ENCODE assay signal across 16 mouse cellular contexts in the genomic region with DNA sequence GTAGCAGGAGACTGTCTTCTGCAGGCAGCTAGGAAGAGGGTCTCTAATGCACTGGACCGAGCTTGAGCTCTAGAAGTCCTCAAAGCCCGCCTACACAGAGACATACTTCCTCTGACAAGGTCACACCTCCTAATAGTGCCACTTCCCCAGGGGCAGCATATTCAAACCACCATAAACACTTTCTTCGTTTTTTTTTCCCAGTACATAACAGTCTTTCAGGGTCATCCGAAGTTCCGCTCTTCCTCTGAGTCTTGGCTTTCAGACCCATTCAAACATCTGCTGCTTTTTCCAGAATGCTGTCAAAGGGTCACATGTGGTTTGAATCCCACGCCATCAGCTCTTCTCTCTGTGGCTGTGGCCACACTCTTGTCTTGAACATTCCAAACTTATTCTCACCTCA.
DNase-seq lines count a peak whose midpoint lies in the region; ATAC-seq and TF ChIP-seq lines count a peak whose summit lies in the region.
"Had no signal": no experiment of that assay in that cellular context is flagged by ENCODE, and none has a peak within 500 bp of the region (broad histone marks: within the 10 kb centered on the region; RNA-seq: fewer than 3 reads in every experiment).

No protein-coding gene starts in this region.

- 0 out of 2 replicates have a peak, but pooled peaks have one; percentile 11 for ATAC-seq in stomach, embryonic 15.5 days (ENCODE audit: insufficient read depth, low FRiP score, low read depth)
- no peak for ATAC-seq in stomach, postnatal 0 days (ENCODE audit: low FRiP score, low TSS enrichment)
- ATAC-seq: inflammation-experienced regulatory T-cells, adult 6 months; liver, embryonic 12.5 days had no signal

- H3K9me3 ChIP-seq in stomach, embryonic 15.5 days = no peaks in the 10 kb centered on the region
- no peaks in the 10 kb centered on the region for H3K9me3 ChIP-seq in stomach, postnatal 0 days (ENCODE audit: control insufficient read depth, low read length)
- H3K9me3 ChIP-seq: hindbrain, embryonic 12.5 days; liver, embryonic 12.5 days; midbrain, embryonic 12.5 days had no signal

- no peaks in the 10 kb centered on the region for H3K27me3 ChIP-seq in stomach, embryonic 15.5 days (replicated peaks)
- H3K27me3 ChIP-seq in stomach, postnatal 0 days (ENCODE audit: control insufficient read depth, insufficient read depth, low read length) = no peaks in the 10 kb centered on the region
- H3K27me3 ChIP-seq: CH12.LX; hindbrain, embryonic 12.5 days; liver, embryonic 12.5 days; midbrain, embryonic 12.5 days had no signal

- peak overlapping the region; percentile 13; the same call in 1 of the 2 replicates for H3K27ac ChIP-seq in gastrocnemius, adult 2 months
- H3K27ac ChIP-seq in stomach, embryonic 15.5 days = no peak overlapping the region
- H3K27ac ChIP-seq in stomach, postnatal 0 days (replicated peaks) = no peak overlapping the region
- H3K27ac ChIP-seq: liver, embryonic 12.5 days; midbrain, embryonic 12.5 days had no signal

- H3K4me2 ChIP-seq in stomach, embryonic 15.5 days = no peak overlapping the region
- no peak overlapping the region for H3K4me2 ChIP-seq in stomach, postnatal 0 days (replicated peaks; ENCODE audit: low read depth)
- H3K4me2 ChIP-seq: hindbrain, embryonic 12.5 days; liver, embryonic 12.5 days; midbrain, embryonic 12.5 days had no signal

- peaks cover 17% of the 10 kb centered on the region for H3K4me1 ChIP-seq in stomach, embryonic 15.5 days
- H3K4me1 ChIP-seq in stomach, postnatal 0 days (replicated peaks; ENCODE audit: control insufficient read depth, insufficient read depth) = peaks cover 6% of the 10 kb centered on the region; the same call in 1 of the 2 replicates

- H3K9ac ChIP-seq in stomach, embryonic 15.5 days = no peak overlapping the region
- no peak overlapping the region for H3K9ac ChIP-seq in stomach, postnatal 0 days (ENCODE audit: low read length)
- H3K9ac ChIP-seq: hindbrain, embryonic 12.5 days; liver, embryonic 12.5 days; midbrain, embryonic 12.5 days had no signal

- H3K36me3 ChIP-seq in stomach, embryonic 15.5 days = no peaks in the 10 kb centered on the region
- H3K36me3 ChIP-seq in stomach, postnatal 0 days (ENCODE audit: control insufficient read depth, insufficient read depth, low read length) = peaks cover 2% of the 10 kb centered on the region; the same call in 1 of the 2 replicates
- H3K36me3 ChIP-seq: hindbrain, embryonic 12.5 days; liver, embryonic 12.5 days had no signal

- WGBS in stomach, embryonic 15.5 days = 42% methylated on average over 6 of the region's 6 CpGs
- 57% methylated on average over 6 of the region's 6 CpGs for WGBS in stomach, postnatal 0 days

- DNase-seq in gastrocnemius, adult 2 months = no peak
- DNase-seq in gastrocnemius, postnatal 10 days = no peak
- peak; percentile 33 for DNase-seq in kidney, adult 9 months
- no peak for DNase-seq in kidney, postnatal 25 days
- DNase-seq in stomach, postnatal 0 days (ENCODE audit: low spot score) = no peak
- DNase-seq in lung, postnatal 36 days = peak; percentile 55
- DNase-seq in thymus, adult 18-20 months = no peak
- DNase-seq: cerebellum, adult 9-11 months; gastrocnemius, postnatal 14 days; left cerebral cortex, postnatal 4 days had no signal

- intact Hi-C loops in gastrocnemius, adult 2 months (cut with DNase I) = no loop called here

- no peak for TF ChIP-seq EP300 in stomach, postnatal 0 days (optimal IDR thresholded peaks at IDR 0.05)

- no peak overlapping the region for H3K4me3 ChIP-seq in gastrocnemius, adult 2 months
- no peak overlapping the region for H3K4me3 ChIP-seq in stomach, embryonic 15.5 days (replicated peaks)
- no peak overlapping the region for H3K4me3 ChIP-seq in stomach, postnatal 0 days (ENCODE audit: low read depth, low read length)
- H3K4me3 ChIP-seq: hindbrain, embryonic 12.5 days; liver, embryonic 12.5 days; midbrain, embryonic 12.5 days had no signal

- TF ChIP-seq CTCF in gastrocnemius, adult 2 months (IDR thresholded peaks at IDR 0.05) = no peak
- TF ChIP-seq CTCF in stomach, postnatal 0 days (IDR thresholded peaks at IDR 0.05; ENCODE audit: low read depth) = no peak

Comparison
In these comparisons a context has a peak if more than half of its experiments do, and no peak if none do; other contexts are left out.
1. DNase-seq: peak in kidney, adult 9 months (single experiment) and lung, postnatal 36 days (single experiment); none in gastrocnemius, adult 2 months (single experiment), gastrocnemius, postnatal 10 days (single experiment), kidney, postnatal 25 days (0 of 2), stomach, postnatal 0 days (single experiment) and thymus, adult 18-20 months (0 of 2).